ENCODE assay signal across 9 mouse cellular contexts in the genomic region with DNA sequence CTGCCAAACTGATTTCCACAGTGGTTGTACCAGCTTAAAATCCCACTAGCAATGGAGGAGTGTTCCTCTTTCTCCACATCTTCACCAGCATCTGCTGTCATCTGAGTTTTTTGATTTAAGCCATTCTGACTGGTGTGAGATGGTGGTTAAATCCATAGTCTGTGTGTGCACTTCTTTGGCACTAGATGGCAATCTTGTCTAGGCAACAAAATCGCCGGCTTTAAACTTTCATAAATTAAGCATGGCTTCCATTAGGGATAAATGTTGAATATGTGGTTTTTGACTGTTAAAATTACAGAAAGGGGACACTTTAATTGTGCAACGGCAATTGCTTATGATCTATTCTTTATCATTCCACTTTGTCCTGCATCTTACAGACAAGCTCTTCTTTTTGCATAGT. TPM values are rescaled to one million over a fixed set of nuclear protein-coding genes. Genes with fewer than 3 reads are reported as not detected.
A peak's percentile ranks its signal among the peaks of the same experiment; 100 is the strongest.
DNase-seq lines count a peak whose midpoint lies in the region; ATAC-seq and TF ChIP-seq lines count a peak whose summit lies in the region.
"Not testable (repeated sequence)": the region's sequence is repeated elsewhere in the genome, so short reads cannot be mapped to it uniquely, and the experiment has no call there.
"Had no signal": no experiment of that assay in that cellular context is flagged by ENCODE, and none has a peak within 500 bp of the region (broad histone marks: within the 10 kb centered on the region; RNA-seq: fewer than 3 reads in every experiment).

No protein-coding gene starts in this region.

- H3K4me3 ChIP-seq in forebrain, embryonic 15.5 days; hindbrain, embryonic 14.5 days (replicated peaks; ENCODE audit: low read length); limb, embryonic 14.5 days (replicated peaks; ENCODE audit: low read length); midbrain, embryonic 12.5 days: not testable (repeated sequence)

- not testable (repeated sequence) for H3K9ac ChIP-seq in forebrain, embryonic 15.5 days (replicated peaks); hindbrain, embryonic 14.5 days; limb, embryonic 14.5 days (ENCODE audit: low read depth, low read length, severe bottlenecking); midbrain, embryonic 12.5 days (replicated peaks)

- in situ Hi-C loops in Patski (cut with MboI; ENCODE audit: low pct_unique_long_range_greater_than_20kb): loop anchor here (10.0 kb wide), 1 partner anchor 1993 kb away; no protein-coding TSS in a partner anchor

- peak; percentile 76 for ATAC-seq in Patski
- peak; percentile 72 for ATAC-seq in forebrain, embryonic 15.5 days (replicated peaks)
- ATAC-seq in hindbrain, embryonic 14.5 days (ENCODE audit: low FRiP score): 0 out of 2 replicates have a peak, but pooled peaks have one; percentile 48
- ATAC-seq in limb, embryonic 14.5 days (ENCODE audit: low FRiP score, low read depth): not testable (repeated sequence)
- 0 out of 2 replicates have a peak, but pooled peaks have one; percentile 27 for ATAC-seq in midbrain, embryonic 12.5 days (ENCODE audit: low FRiP score, low read depth)

- H3K9me3 ChIP-seq in forebrain, embryonic 15.5 days; hindbrain, embryonic 14.5 days (ENCODE audit: control insufficient read depth, low read length); limb, embryonic 14.5 days (ENCODE audit: control insufficient read depth, low read length); midbrain, embryonic 12.5 days: not testable (repeated sequence)

- peak; percentile 81 for TF ChIP-seq CTCF in Patski (IDR thresholded peaks at IDR 0.05)

- not testable (repeated sequence) for H3K4me1 ChIP-seq in forebrain, embryonic 15.5 days; hindbrain, embryonic 14.5 days (replicated peaks; ENCODE audit: control insufficient read depth, insufficient read depth, low read length); limb, embryonic 14.5 days (ENCODE audit: control insufficient read depth, insufficient read depth, low read length); midbrain, embryonic 12.5 days

- not testable (repeated sequence) for H3K4me2 ChIP-seq in forebrain, embryonic 15.5 days (replicated peaks); hindbrain, embryonic 14.5 days (replicated peaks); limb, embryonic 14.5 days (replicated peaks; ENCODE audit: low read depth, low read length, severe bottlenecking); midbrain, embryonic 12.5 days (replicated peaks)

- not testable (repeated sequence) for TF ChIP-seq POLR2A in limb, embryonic 14.5 days (IDR thresholded peaks at IDR 0.05; ENCODE audit: borderline replicate concordance, extremely low read depth, insufficient read depth, insufficient read length)

- peak; percentile 38 for DNase-seq in A20 (ENCODE audit: low read depth, low spot score)
- not testable (repeated sequence) for DNase-seq in Patski (ENCODE audit: low read depth, low spot score)
- DNase-seq in embryo, embryonic 10 days (ENCODE audit: low spot score): peak; percentile 35
- peak; percentile 81 for DNase-seq in hindbrain, embryonic 14.5 days (ENCODE audit: low spot score)
- peak; percentile 49 for DNase-seq in limb, embryonic 14.5 days (ENCODE audit: low spot score)
- peak; percentile 6 for DNase-seq in right cerebral cortex, postnatal 4 days

- H3K36me3 ChIP-seq in forebrain, embryonic 15.5 days; hindbrain, embryonic 14.5 days (replicated peaks; ENCODE audit: control insufficient read depth, insufficient read depth); limb, embryonic 14.5 days (ENCODE audit: control insufficient read depth, insufficient read depth, low read length); midbrain, embryonic 12.5 days: not testable (repeated sequence)

- POLR2A ChIA-PET in Patski (lab: Charles Lee): not testable (repeated sequence)

- CTCF ChIA-PET in Patski (lab: Charles Lee): interaction anchor here (1.1 to 1.3 kb wide), 2 partner anchors 11 to 27 kb away, joined by 3 to 4 read pairs; no protein-coding TSS in a partner anchor

- 37% methylated on average over 3 of the region's 3 CpGs for WGBS in forebrain, embryonic 15.5 days
- 44% methylated on average over 3 of the region's 3 CpGs for WGBS in hindbrain, embryonic 14.5 days
- WGBS in limb, embryonic 14.5 days: 41% methylated on average over 3 of the region's 3 CpGs
- WGBS in midbrain, embryonic 12.5 days: 45% methylated on average over 3 of the region's 3 CpGs

- H3K27me3 ChIP-seq in Patski: peaks cover 20% of the 10 kb centered on the region
- not testable (repeated sequence) for H3K27me3 ChIP-seq in forebrain, embryonic 15.5 days; hindbrain, embryonic 14.5 days (ENCODE audit: control insufficient read depth, insufficient read depth, low read length); limb, embryonic 14.5 days (ENCODE audit: control insufficient read depth, insufficient read depth, low read length); midbrain, embryonic 12.5 days

- not testable (repeated sequence) for H3K27ac ChIP-seq in forebrain, embryonic 15.5 days (replicated peaks); hindbrain, embryonic 14.5 days; limb, embryonic 14.5 days (replicated peaks; ENCODE audit: low read depth, low read length); midbrain, embryonic 12.5 days (replicated peaks)

RNA-seq across cellular contexts. Expression of gene Rnpc3, which starts 21.4 kb away (rescaled TPM):
- 25.2 TPM for polyA plus RNA-seq in Patski (2021)
- 50.6 and 54.7 TPM in 2 replicates for polyA plus RNA-seq in forebrain, embryonic 15.5 days (2015; fragmentation: Nextera tagmentation; extraction: Ambion mirVana)
- 57.4 and 59.1 TPM in 2 replicates for polyA plus RNA-seq in hindbrain, embryonic 14.5 days (2014; fragmentation: Nextera tagmentation; extraction: Ambion mirVana)
- polyA plus RNA-seq in limb, embryonic 14.5 days (2012; rRNA removed): 23.4 and 34.9 TPM in 2 replicates
- polyA plus RNA-seq in limb, embryonic 14.5 days (2014; fragmentation: Nextera tagmentation; extraction: Ambion mirVana): 35.8 TPM in 2 replicates
- 57.8 and 59.2 TPM in 2 replicates for polyA plus RNA-seq in midbrain, embryonic 12.5 days (2016; fragmentation: Nextera tagmentation; extraction: Ambion mirVana)

RNA-seq across cellular contexts. Expression of gene Amy1, which starts 44.9 kb away (rescaled TPM):
- polyA plus RNA-seq in Patski (2021): 0.49 TPM
- 9.6 and 9.8 TPM in 2 replicates for polyA plus RNA-seq in forebrain, embryonic 15.5 days (2015; fragmentation: Nextera tagmentation; extraction: Ambion mirVana)
- polyA plus RNA-seq in hindbrain, embryonic 14.5 days (2014; fragmentation: Nextera tagmentation; extraction: Ambion mirVana): 29.6 and 34.8 TPM in 2 replicates
- polyA plus RNA-seq in limb, embryonic 14.5 days (2012; rRNA removed): 4.0 and 5.9 TPM in 2 replicates
- 2.6 and 3.2 TPM in 2 replicates for polyA plus RNA-seq in limb, embryonic 14.5 days (2014; fragmentation: Nextera tagmentation; extraction: Ambion mirVana)
- polyA plus RNA-seq in midbrain, embryonic 12.5 days (2016; fragmentation: Nextera tagmentation; extraction: Ambion mirVana): 3.9 and 4.1 TPM in 2 replicates
- polyA plus RNA-seq: erythroblast, embryonic 14.5 days had no signal
